Mouse (Mus musculus) megakaryocyte, adult 5-6 weeks (primary cell): Measurements from ENCODE around the gene Ppox. TPM values are rescaled to one million over a fixed set of nuclear protein-coding genes. Genes with fewer than 3 reads are reported as not detected.
"Not testable (repeated sequence)": the region's sequence is repeated elsewhere in the genome, so short reads cannot be mapped to it uniquely, and the experiment has no call there.

Experiments used
- ATAC-seq: 2 replicates; pipeline ENCODE4 v1.8.0; 2016; ENCODE audit warnings: mild to moderate bottlenecking, inconsistent platforms; ENCODE audit not compliant: poor library complexity, severe bottlenecking
- total RNA-seq, 2 experiments: library from RNA; stranded (forward) in 1 of 2; stranded (reverse) in 1 of 2; fragments of 153-499, 151-499 nt in 1 of 2; fragments of 221-1000, 200-1000 nt in 1 of 2; gene quantifications; 2 replicates each; pipeline versions ENCODE4 v1.2.3 to v1.2.4; 2015 to 2017

Ppox gene
- total RNA-seq, 2 experiments from 2014 or later, result 14.5 to 26.5 TPM

- ATAC-seq, result peak; percentile 97
Observed at GRCm38 (mm10) chr1:171246709-171247452, 34.1 kb downstream of the Ppox start.

- no peak for ATAC-seq
Observed at GRCm38 (mm10) chr1:171245353-171245752, 35.6 kb downstream of the Ppox start.

GRCm38 (mm10) chr1:171241952-171242351 is 39.0 kb downstream of the Ppox start:
- not testable (repeated sequence) for ATAC-seq

- no peak for ATAC-seq
Observed at GRCm38 (mm10) chr1:171240911-171241310, 40.1 kb downstream of the Ppox start.

- no peak for ATAC-seq
Observed at GRCm38 (mm10) chr1:171239992-171240744, 40.8 kb downstream of the Ppox start.

- ATAC-seq, result peak; percentile 72
Observed at GRCm38 (mm10) chr1:171238463-171238862, 42.5 kb downstream of the Ppox start.

- ATAC-seq, result no peak
Observed at GRCm38 (mm10) chr1:171237438-171237837, 43.5 kb downstream of the Ppox start.

- ATAC-seq, result no peak
Observed at GRCm38 (mm10) chr1:171235791-171236190, 45.2 kb downstream of the Ppox start.

- peak; percentile 37 for ATAC-seq
Observed at GRCm38 (mm10) chr1:171234538-171234937, 46.4 kb downstream of the Ppox start.

GRCm38 (mm10) chr1:171234126-171234525 is 46.9 kb downstream of the Ppox start, which contains the start of gene Fcer1g:
TSS of gene Fcer1g (minus strand) at chr1:171234365.
- ATAC-seq, result peak; percentile 80

GRCm38 (mm10) chr1:171232800-171233730 is 47.9 kb downstream of the Ppox start:
- peak; percentile 25; the same call in 1 of the 2 replicates for ATAC-seq

GRCm38 (mm10) chr1:171232348-171232747 is 48.6 kb downstream of the Ppox start:
- ATAC-seq, result no peak

- ATAC-seq, result peak; percentile 54
Observed at GRCm38 (mm10) chr1:171231844-171232243, 49.1 kb downstream of the Ppox start.

- no peak for ATAC-seq
Observed at GRCm38 (mm10) chr1:171230215-171230614, 50.8 kb downstream of the Ppox start.

GRCm38 (mm10) chr1:171229750-171230149 is 51.2 kb downstream of the Ppox start:
- no peak for ATAC-seq

- ATAC-seq, result no peak
Observed at GRCm38 (mm10) chr1:171227879-171228278, 53.1 kb downstream of the Ppox start.

GRCm38 (mm10) chr1:171226780-171227179 is 54.2 kb downstream of the Ppox start:
- no peak for ATAC-seq
